Mouse (Mus musculus): Measurements from ENCODE around the gene Mthfr. TPM values are rescaled to one million over a fixed set of nuclear protein-coding genes. Genes with fewer than 3 reads are reported as not detected.

Gene Mthfr
- total RNA-seq, 1 experiment = 34.0 TPM

- H3K4me3 ChIP-seq (ENCODE audit: insufficient read depth in 1 of 2, low read depth in 1 of 2, low read length in 2 of 2, poor library complexity in 1 of 2, severe bottlenecking in 1 of 2) = peak overlapping the region; percentile 35 to 46
- H3K9me3 ChIP-seq (ENCODE audit: control insufficient read depth, insufficient read depth, low read depth, low read length) = no peaks in the 10 kb centered on the region
- H3K27ac ChIP-seq (ENCODE audit: insufficient read depth, low read depth, low read length, poor library complexity, severe bottlenecking) = peak overlapping the region; percentile 98
- H3K36me3 ChIP-seq (ENCODE audit: control insufficient read depth, insufficient read depth, low read length, poor library complexity, severe bottlenecking) = peaks cover 30% of the 10 kb centered on the region
- DNase-seq (ENCODE audit: low read depth, low spot score) = peak; percentile 96
- H3K9ac ChIP-seq (ENCODE audit: insufficient read depth, low read depth, low read length, poor library complexity, severe bottlenecking) = peak overlapping the region; percentile 52; the same call in 1 of the 2 replicates
- TF ChIP-seq CHD2 (IDR thresholded peaks at IDR 0.05; ENCODE audit: low read depth, low read length) (peak; percentile 12; the same call in 1 of the 2 replicates), ZC3H11A (IDR thresholded peaks at IDR 0.05; ENCODE audit: borderline replicate concordance, low read depth, low read length) (no peak)
- H3K4me1 ChIP-seq (ENCODE audit: control insufficient read depth in 2 of 2, insufficient read depth in 2 of 2, low read length in 2 of 2, poor library complexity in 1 of 2) = peaks cover 10 to 19% of the 10 kb centered on the region in 2 experiments
- in situ Hi-C loops (cut with MboI; ENCODE audit: low sequenced_read_pairs in 2 of 2, unreplicated experiment in 2 of 2) = no loop called here
Measured at GRCm38 (mm10) chr4:148084261-148084714, 45.4 kb downstream of the Mthfr start.

GRCm38 (mm10) chr4:148085131-148085906 lies 46.4 kb downstream of the Mthfr start:
- no peaks in the 10 kb centered on the region for H3K9me3 ChIP-seq (ENCODE audit: control insufficient read depth, insufficient read depth, low read depth, low read length)
- H3K27ac ChIP-seq (ENCODE audit: insufficient read depth, low read depth, low read length, poor library complexity, severe bottlenecking) = peak overlapping the region; percentile 98
- TF ChIP-seq HCFC1 (IDR thresholded peaks at IDR 0.05; ENCODE audit: borderline replicate concordance, insufficient read depth, low read length) (no peak), MAFK (IDR thresholded peaks at IDR 0.05; ENCODE audit: insufficient read depth, low read depth, low read length) (no peak), ZC3H11A (IDR thresholded peaks at IDR 0.05; ENCODE audit: borderline replicate concordance, low read depth, low read length) (no peak), ZNF384 (IDR thresholded peaks at IDR 0.05; ENCODE audit: low read depth, low read length) (no peak), CHD2 (IDR thresholded peaks at IDR 0.05; ENCODE audit: low read depth, low read length) (no peak)
- in situ Hi-C loops (cut with MboI; ENCODE audit: low sequenced_read_pairs in 2 of 2, unreplicated experiment in 2 of 2) = no loop called here
- H3K36me3 ChIP-seq (ENCODE audit: control insufficient read depth, insufficient read depth, low read length, poor library complexity, severe bottlenecking) = peaks cover 21% of the 10 kb centered on the region
- peak overlapping the region; percentile 73 to 79; a peak in 3 of 4 replicates for H3K4me3 ChIP-seq (ENCODE audit: insufficient read depth in 1 of 2, low read depth in 1 of 2, low read length in 2 of 2, poor library complexity in 1 of 2, severe bottlenecking in 1 of 2)
- DNase-seq (ENCODE audit: low read depth, low spot score) = no peak
- peaks cover 13 to 16% of the 10 kb centered on the region in 2 experiments for H3K4me1 ChIP-seq (ENCODE audit: control insufficient read depth in 2 of 2, insufficient read depth in 2 of 2, low read length in 2 of 2, poor library complexity in 1 of 2)
- H3K9ac ChIP-seq (ENCODE audit: insufficient read depth, low read depth, low read length, poor library complexity, severe bottlenecking) = peak overlapping the region; percentile 80

- Histone ChIP-seq H3K9me3 (ENCODE audit: control insufficient read depth, insufficient read depth, low read depth, low read length) (no peaks in the 10 kb centered on the region), H3K4me3 (ENCODE audit: insufficient read depth in 1 of 2, low read depth in 1 of 2, low read length in 2 of 2, poor library complexity in 1 of 2, severe bottlenecking in 1 of 2) (peak overlapping the region; percentile 73 to 79), H3K4me1 (ENCODE audit: control insufficient read depth in 2 of 2, insufficient read depth in 2 of 2, low read length in 2 of 2, poor library complexity in 1 of 2) (peaks cover 13 to 15% of the 10 kb centered on the region in 2 experiments), H3K27ac (ENCODE audit: insufficient read depth, low read depth, low read length, poor library complexity, severe bottlenecking) (peak overlapping the region; percentile 98), H3K9ac (ENCODE audit: insufficient read depth, low read depth, low read length, poor library complexity, severe bottlenecking) (peak overlapping the region; percentile 80; the same call in 1 of the 2 replicates), H3K36me3 (ENCODE audit: control insufficient read depth, insufficient read depth, low read length, poor library complexity, severe bottlenecking) (peaks cover 15% of the 10 kb centered on the region)
- no peak for TF ChIP-seq MAFK (IDR thresholded peaks at IDR 0.05; ENCODE audit: insufficient read depth, low read depth, low read length)
- no peak for TF ChIP-seq ZC3H11A (IDR thresholded peaks at IDR 0.05; ENCODE audit: borderline replicate concordance, low read depth, low read length)
- TF ChIP-seq ZNF384 (IDR thresholded peaks at IDR 0.05; ENCODE audit: low read depth, low read length) = no peak
- no peak for TF ChIP-seq HCFC1 (IDR thresholded peaks at IDR 0.05; ENCODE audit: borderline replicate concordance, insufficient read depth, low read length)
- TF ChIP-seq CHD2 (IDR thresholded peaks at IDR 0.05; ENCODE audit: low read depth, low read length) = no peak
- no peak for DNase-seq (ENCODE audit: low read depth, low spot score)
- in situ Hi-C loops (cut with MboI; ENCODE audit: low sequenced_read_pairs in 2 of 2, unreplicated experiment in 2 of 2) = no loop called here
Measured at GRCm38 (mm10) chr4:148085907-148086305, 47.0 kb downstream of the Mthfr start.

GRCm38 (mm10) chr4:148087091-148087906 lies 48.4 kb downstream of the Mthfr start:
- Histone ChIP-seq H3K4me3 (ENCODE audit: insufficient read depth in 1 of 2, low read depth in 1 of 2, low read length in 2 of 2, poor library complexity in 1 of 2, severe bottlenecking in 1 of 2) (peak overlapping the region; percentile 73 to 79), H3K9ac (ENCODE audit: insufficient read depth, low read depth, low read length, poor library complexity, severe bottlenecking) (peak overlapping the region; percentile 80), H3K4me1 (ENCODE audit: control insufficient read depth in 2 of 2, insufficient read depth in 2 of 2, low read length in 2 of 2, poor library complexity in 1 of 2) (peaks cover 12 to 13% of the 10 kb centered on the region in 2 experiments), H3K9me3 (ENCODE audit: control insufficient read depth, insufficient read depth, low read depth, low read length) (no peaks in the 10 kb centered on the region), H3K36me3 (ENCODE audit: control insufficient read depth, insufficient read depth, low read length, poor library complexity, severe bottlenecking) (peaks cover 3% of the 10 kb centered on the region; the same call in 1 of the 2 replicates), H3K27ac (ENCODE audit: insufficient read depth, low read depth, low read length, poor library complexity, severe bottlenecking) (peak overlapping the region; percentile 98)
- DNase-seq (ENCODE audit: low read depth, low spot score) = no peak
- TF ChIP-seq CHD2 (IDR thresholded peaks at IDR 0.05; ENCODE audit: low read depth, low read length) (no peak), HCFC1 (IDR thresholded peaks at IDR 0.05; ENCODE audit: borderline replicate concordance, insufficient read depth, low read length) (no peak; the same call in 1 of the 2 replicates), ZNF384 (IDR thresholded peaks at IDR 0.05; ENCODE audit: low read depth, low read length) (no peak), MAFK (IDR thresholded peaks at IDR 0.05; ENCODE audit: insufficient read depth, low read depth, low read length) (no peak), ZC3H11A (IDR thresholded peaks at IDR 0.05; ENCODE audit: borderline replicate concordance, low read depth, low read length) (no peak)
- in situ Hi-C loops (cut with MboI; ENCODE audit: low sequenced_read_pairs in 2 of 2, unreplicated experiment in 2 of 2) = no loop called here

All from ES-E14 (cell line).